10 mouse cellular contexts compared by ENCODE assay signal in genomic region chr1:97768089-97768488, GRCm38 (mm10). TPM values are rescaled to one million over a fixed set of nuclear protein-coding genes. Genes with fewer than 3 reads are reported as not detected.
DNase-seq lines count a peak whose midpoint lies in the region; ATAC-seq and TF ChIP-seq lines count a peak whose summit lies in the region.
"Had no signal": no experiment of that assay in that cellular context is flagged by ENCODE, and none has a peak within 500 bp of the region (broad histone marks: within the 10 kb centered on the region; RNA-seq: fewer than 3 reads in every experiment).

No protein-coding gene starts in this region.

- H3K4me1 ChIP-seq in heart, embryonic 12.5 days (replicated peaks) = peaks cover 13% of the 10 kb centered on the region; the same call in 1 of the 2 replicates
- H3K4me1 ChIP-seq in forebrain, embryonic 15.5 days = peaks cover 39% of the 10 kb centered on the region
- peaks cover 17 to 20% of the 10 kb centered on the region in 2 experiments for H3K4me1 ChIP-seq in liver, embryonic 14.5 days (replicated peaks; ENCODE audit: control insufficient read depth in 2 of 2, insufficient read depth in 2 of 2, low read length in 1 of 2)

- peak overlapping the region; percentile 41; the same call in 1 of the 2 replicates for H3K4me2 ChIP-seq in heart, embryonic 12.5 days
- peak overlapping the region; percentile 64 for H3K4me2 ChIP-seq in forebrain, embryonic 15.5 days (replicated peaks)
- H3K4me2 ChIP-seq in liver, embryonic 14.5 days (ENCODE audit: low read depth) = peak overlapping the region; percentile 78

- no peak overlapping the region for H3K27ac ChIP-seq in heart, embryonic 12.5 days (ENCODE audit: poor library complexity, severe bottlenecking)
- no peak overlapping the region for H3K27ac ChIP-seq in forebrain, embryonic 15.5 days (replicated peaks)
- no peak overlapping the region for H3K27ac ChIP-seq in liver, embryonic 14.5 days

- 82% methylated on average over 2 of the region's 2 CpGs for WGBS in heart, embryonic 12.5 days
- WGBS in forebrain, embryonic 15.5 days = 82% methylated on average over 2 of the region's 2 CpGs
- 72% methylated on average over 2 of the region's 2 CpGs for WGBS in liver, embryonic 14.5 days (ENCODE audit: insufficient replicate concordance)

- H3K9ac ChIP-seq in heart, embryonic 12.5 days = no peak overlapping the region
- 0 out of 2 replicates have a peak overlapping the region, but pooled peaks have one; percentile 2 for H3K9ac ChIP-seq in forebrain, embryonic 15.5 days (replicated peaks)
- H3K9ac ChIP-seq in liver, embryonic 14.5 days (replicated peaks) = no peak overlapping the region

- no peaks in the 10 kb centered on the region for H3K36me3 ChIP-seq in heart, embryonic 12.5 days
- no peaks in the 10 kb centered on the region for H3K36me3 ChIP-seq in forebrain, embryonic 15.5 days
- H3K36me3 ChIP-seq in liver, embryonic 14.5 days (replicated peaks; ENCODE audit: control insufficient read depth, insufficient read depth, low read depth) = no peaks in the 10 kb centered on the region

- no peak for TF ChIP-seq EP300 in liver, embryonic 14.5 days (IDR thresholded peaks at IDR 0.05; ENCODE audit: low read depth)

- no peaks in the 10 kb centered on the region for H3K27me3 ChIP-seq in heart, embryonic 12.5 days (replicated peaks)
- no peaks in the 10 kb centered on the region for H3K27me3 ChIP-seq in forebrain, embryonic 15.5 days
- H3K27me3 ChIP-seq in liver, embryonic 14.5 days (ENCODE audit: control insufficient read depth, insufficient read depth, low read length) = no peaks in the 10 kb centered on the region

- DNase-seq in heart, adult 18-20 months = no peak
- peak; percentile 15 for DNase-seq in 416B (ENCODE audit: low read depth)
- DNase-seq in liver, embryonic 14.5 days (ENCODE audit: low read depth in 3 of 3, low spot score in 3 of 3) = no peak
- no peak for DNase-seq in urinary bladder, adult 18-20 months (ENCODE audit: low spot score in 2 of 2)
- DNase-seq in spleen, postnatal 4 days (ENCODE audit: low spot score in 2 of 2) = no peak
- no peak for DNase-seq in left cerebral cortex, postnatal 36 days (ENCODE audit: low spot score in 2 of 2)
- DNase-seq: gastrocnemius, postnatal 36 days; lung, postnatal 36 days had no signal

- peak overlapping the region; percentile 22 for H3K4me3 ChIP-seq in heart, embryonic 12.5 days
- H3K4me3 ChIP-seq in forebrain, embryonic 15.5 days = peak overlapping the region; percentile 70
- H3K4me3 ChIP-seq in liver, embryonic 14.5 days (ENCODE audit: insufficient read depth in 1 of 2, low read depth in 2 of 2, low read length in 2 of 2) = peak overlapping the region in 1 of 2 experiments; percentile 97; a peak in 2 of 4 replicates

- no peak for TF ChIP-seq CTCF in liver, embryonic 14.5 days (IDR thresholded peaks at IDR 0.05; ENCODE audit: low read depth)

- no peaks in the 10 kb centered on the region for H3K9me3 ChIP-seq in heart, embryonic 12.5 days (replicated peaks)
- H3K9me3 ChIP-seq in forebrain, embryonic 15.5 days = no peaks in the 10 kb centered on the region
- H3K9me3 ChIP-seq in liver, embryonic 14.5 days (ENCODE audit: control insufficient read depth, low read length) = no peaks in the 10 kb centered on the region

- intact Hi-C loops in left cerebral cortex, postnatal 36 days (cut with DNase I) = no loop called here

- ATAC-seq in heart, embryonic 12.5 days (ENCODE audit: insufficient number of reproducible peaks, low FRiP score) = no peak
- no peak for ATAC-seq in forebrain, embryonic 15.5 days (replicated peaks)
- ATAC-seq in liver, embryonic 14.5 days (ENCODE audit: insufficient read depth) = no peak

RNA-seq across cellular contexts. Expression of gene Gin1, which starts 1.9 kb away (rescaled TPM):
- 17.1 and 17.8 TPM in 2 replicates for polyA plus RNA-seq in heart, embryonic 12.5 days (2016; fragmentation: Nextera tagmentation; extraction: Ambion mirVana)
- total RNA-seq in heart, adult 18-20 months (2021) = 1 to 10 TPM; 6.3 to 6.8 TPM
- polyA plus RNA-seq in forebrain, embryonic 15.5 days (2015; fragmentation: Nextera tagmentation; extraction: Ambion mirVana) = 20.1 and 20.7 TPM in 2 replicates
- polyA plus RNA-seq in liver, embryonic 14.5 days (2012; rRNA removed) = 3.8 and 5.4 TPM in 2 replicates
- 11.9 and 13.0 TPM in 2 replicates for polyA plus RNA-seq in liver, embryonic 14.5 days (2014; fragmentation: Nextera tagmentation; extraction: Ambion mirVana)
- 10 to 100 TPM in 1 of 2 experiments, 1 to 10 TPM in 1; 8.0 to 15.0 TPM for total RNA-seq in left cerebral cortex, postnatal 36 days (2021)

RNA-seq across cellular contexts. Expression of gene Ppip5k2, which starts 2.1 kb away (rescaled TPM):
- 50.8 and 50.9 TPM in 2 replicates for polyA plus RNA-seq in heart, embryonic 12.5 days (2016; fragmentation: Nextera tagmentation; extraction: Ambion mirVana)
- 10 to 100 TPM; 80.5 to 89.5 TPM for total RNA-seq in heart, adult 18-20 months (2021)
- polyA plus RNA-seq in forebrain, embryonic 15.5 days (2015; fragmentation: Nextera tagmentation; extraction: Ambion mirVana) = 47.4 and 48.5 TPM in 2 replicates
- polyA plus RNA-seq in liver, embryonic 14.5 days (2012; rRNA removed) = 4.5 and 7.3 TPM in 2 replicates
- polyA plus RNA-seq in liver, embryonic 14.5 days (2014; fragmentation: Nextera tagmentation; extraction: Ambion mirVana) = 10.4 and 12.0 TPM in 2 replicates
- total RNA-seq in left cerebral cortex, postnatal 36 days (2021) = 10 to 100 TPM; 22.4 to 31.4 TPM
